Mouse (Mus musculus) bone marrow macrophage, adult 2 months (primary cell): ENCODE results near the gene Srgap3. TPM values are rescaled to one million over a fixed set of nuclear protein-coding genes. Genes with fewer than 3 reads are reported as not detected.
"Not testable (repeated sequence)": the region's sequence is repeated elsewhere in the genome, so short reads cannot be mapped to it uniquely, and the experiment has no call there.

Experiments
- H3K27ac ChIP-seq: 2 replicates; pipeline ENCODE4 v1.5.1; 2012; ENCODE audit warnings: low read depth, low read length; ENCODE audit not compliant: insufficient read depth
- H3K4me1 ChIP-seq: 2 replicates; pipeline ENCODE4 v1.6.1; 2012; ENCODE audit warnings: low read length; ENCODE audit not compliant: control insufficient read depth, insufficient read depth
- H3K4me3 ChIP-seq: 2 replicates; pipeline ENCODE4 v1.5.1; 2012; ENCODE audit warnings: mild to moderate bottlenecking, low read length, moderate library complexity; ENCODE audit not compliant: insufficient read depth
- CTCF ChIP-seq: IDR thresholded peaks from 2 replicates; pipeline ENCODE4 v1.5.1; 2012; ENCODE audit warnings: low read depth, mild to moderate bottlenecking, low read length, moderate library complexity
- POLR2A ChIP-seq: IDR thresholded peaks from 2 replicates; pipeline ENCODE4 v1.6.1; 2012; ENCODE audit warnings: mild to moderate bottlenecking, low read depth, low read length, borderline replicate concordance
- polyA plus RNA-seq: library from polyadenylated mRNA; stranded (reverse); fragments of >200 nt; gene quantifications from 2 replicates; pipeline ENCODE4 v1.2.4, GENCODE M21; 2012; ENCODE audit not compliant: missing spikeins, insufficient read depth, insufficient read length

The Srgap3 gene
- polyA plus RNA-seq, 1 experiment, result 2.9 TPM

- Histone ChIP-seq H3K4me3 (no peak overlapping the region), H3K27ac (no peak overlapping the region), H3K4me1 (peaks cover 27% of the 10 kb centered on the region)
- TF ChIP-seq POLR2A (no peak), CTCF (no peak)
Observed at GRCm38 (mm10) chr6:112862465-112862864, 84.6 kb downstream of the Srgap3 start.

GRCm38 (mm10) chr6:112861351-112862297 is 85.4 kb downstream of the Srgap3 start:
- Histone ChIP-seq H3K4me3 (no peak overlapping the region), H3K27ac (peak overlapping the region; percentile 42; the same call in 1 of the 2 replicates), H3K4me1 (peaks cover 27% of the 10 kb centered on the region)
- TF ChIP-seq CTCF, result no peak

- H3K27ac ChIP-seq, H3K4me3 ChIP-seq: not testable (repeated sequence)
- H3K4me1 ChIP-seq, result peaks cover 27% of the 10 kb centered on the region
Observed at GRCm38 (mm10) chr6:112860290-112860689, 86.8 kb downstream of the Srgap3 start.

- Histone ChIP-seq H3K27ac (no peak overlapping the region), H3K4me1 (peaks cover 16% of the 10 kb centered on the region), H3K4me3 (no peak overlapping the region)
- no peak for TF ChIP-seq POLR2A
- TF ChIP-seq CTCF, result no peak
Observed at GRCm38 (mm10) chr6:112857057-112857456, 90.0 kb downstream of the Srgap3 start.

GRCm38 (mm10) chr6:112855183-112855582 is 91.9 kb downstream of the Srgap3 start:
- TF ChIP-seq POLR2A (no peak), CTCF (no peak)
- no peak overlapping the region for H3K27ac ChIP-seq
- no peaks in the 10 kb centered on the region for H3K4me1 ChIP-seq
- no peak overlapping the region for H3K4me3 ChIP-seq

- Histone ChIP-seq H3K4me1 (no peaks in the 10 kb centered on the region), H3K4me3 (no peak overlapping the region), H3K27ac (no peak overlapping the region)
- TF ChIP-seq POLR2A, result no peak
- no peak for TF ChIP-seq CTCF
Observed at GRCm38 (mm10) chr6:112852261-112853235, 94.5 kb downstream of the Srgap3 start.

GRCm38 (mm10) chr6:112850745-112851144 is 96.3 kb downstream of the Srgap3 start:
- no peak overlapping the region for H3K4me3 ChIP-seq
- TF ChIP-seq POLR2A (no peak), CTCF (no peak)
- H3K4me1 ChIP-seq, result no peaks in the 10 kb centered on the region
- no peak overlapping the region for H3K27ac ChIP-seq

- Histone ChIP-seq H3K4me3 (no peak overlapping the region), H3K4me1 (no peaks in the 10 kb centered on the region), H3K27ac (no peak overlapping the region)
- TF ChIP-seq CTCF, result no peak
- no peak for TF ChIP-seq POLR2A
Observed at GRCm38 (mm10) chr6:112848629-112849180, 98.4 kb downstream of the Srgap3 start.

GRCm38 (mm10) chr6:112846863-112847262 is 100.2 kb downstream of the Srgap3 start:
- TF ChIP-seq CTCF (no peak), POLR2A (no peak)
- Histone ChIP-seq H3K4me3 (no peak overlapping the region), H3K4me1 (no peaks in the 10 kb centered on the region), H3K27ac (no peak overlapping the region)

GRCm38 (mm10) chr6:112842426-112842825 is 104.6 kb downstream of the Srgap3 start:
- no peak overlapping the region for H3K27ac ChIP-seq
- H3K4me1 ChIP-seq, result no peaks in the 10 kb centered on the region
- no peak for TF ChIP-seq CTCF
- no peak for TF ChIP-seq POLR2A
- H3K4me3 ChIP-seq, result no peak overlapping the region
